Mouse (Mus musculus): ENCODE measurements around the gene A630023A22Rik.

Gene A630023A22Rik

GRCm38 (mm10) chr14:34102601-34103000 lies at the start of gene A630023A22Rik:
TSS of gene A630023A22Rik (minus strand) at chr14:34102754.
- DNase-seq (ENCODE audit: extremely low spot score, low read depth, low spot score), result no peak

DNA sequence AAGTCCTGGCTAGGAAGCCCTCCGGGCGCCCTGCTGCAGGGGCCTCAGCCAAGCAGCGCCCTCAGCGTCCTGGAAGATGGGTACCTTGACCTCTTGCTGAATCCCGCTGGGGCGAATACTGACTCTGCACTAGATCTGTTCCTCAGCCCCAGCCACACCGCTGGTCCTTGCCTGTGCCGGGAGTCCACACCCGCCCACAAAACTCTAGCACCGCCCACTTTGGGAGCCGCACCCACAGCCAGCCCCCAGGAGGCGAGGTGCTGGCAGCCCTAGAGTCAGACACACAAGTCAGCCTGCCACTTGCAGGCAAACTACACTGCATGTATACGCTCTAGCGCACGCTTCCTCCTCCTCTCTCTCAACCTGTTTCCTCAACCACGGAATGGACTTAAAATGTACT lies 49.8 kb upstream of the A630023A22Rik start, which contains the start of gene Npy4r:
Npy4r (minus strand) TSS at position 148 of the 400 bp plus-strand sequence.
- DNase-seq (ENCODE audit: extremely low spot score, low read depth, low spot score), result no peak

GRCm38 (mm10) chr14:34142915-34143314 lies 40.4 kb upstream of the A630023A22Rik start:
- DNase-seq (ENCODE audit: extremely low spot score, low read depth, low spot score), result no peak

DNA sequence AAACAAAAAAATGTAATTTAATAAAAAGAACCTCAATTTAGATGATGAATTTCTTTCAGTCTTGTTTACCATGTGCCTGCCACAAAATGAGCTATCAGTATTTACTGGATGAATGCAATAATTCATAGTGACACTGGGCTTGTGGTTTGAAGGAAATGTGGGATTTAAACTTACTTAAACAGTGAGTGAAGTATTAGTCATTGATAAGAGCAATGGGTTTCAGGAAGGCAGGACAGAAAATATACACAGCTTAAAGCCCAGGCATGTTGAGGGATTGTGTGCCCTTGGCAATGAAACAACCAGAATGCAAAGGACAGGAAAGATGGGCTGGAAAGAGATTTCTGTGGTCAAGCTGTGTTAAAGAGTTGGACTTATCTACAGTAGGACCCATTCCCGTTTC lies 39.8 kb upstream of the A630023A22Rik start:
- DNase-seq (ENCODE audit: extremely low spot score, low read depth, low spot score), result no peak

DNA sequence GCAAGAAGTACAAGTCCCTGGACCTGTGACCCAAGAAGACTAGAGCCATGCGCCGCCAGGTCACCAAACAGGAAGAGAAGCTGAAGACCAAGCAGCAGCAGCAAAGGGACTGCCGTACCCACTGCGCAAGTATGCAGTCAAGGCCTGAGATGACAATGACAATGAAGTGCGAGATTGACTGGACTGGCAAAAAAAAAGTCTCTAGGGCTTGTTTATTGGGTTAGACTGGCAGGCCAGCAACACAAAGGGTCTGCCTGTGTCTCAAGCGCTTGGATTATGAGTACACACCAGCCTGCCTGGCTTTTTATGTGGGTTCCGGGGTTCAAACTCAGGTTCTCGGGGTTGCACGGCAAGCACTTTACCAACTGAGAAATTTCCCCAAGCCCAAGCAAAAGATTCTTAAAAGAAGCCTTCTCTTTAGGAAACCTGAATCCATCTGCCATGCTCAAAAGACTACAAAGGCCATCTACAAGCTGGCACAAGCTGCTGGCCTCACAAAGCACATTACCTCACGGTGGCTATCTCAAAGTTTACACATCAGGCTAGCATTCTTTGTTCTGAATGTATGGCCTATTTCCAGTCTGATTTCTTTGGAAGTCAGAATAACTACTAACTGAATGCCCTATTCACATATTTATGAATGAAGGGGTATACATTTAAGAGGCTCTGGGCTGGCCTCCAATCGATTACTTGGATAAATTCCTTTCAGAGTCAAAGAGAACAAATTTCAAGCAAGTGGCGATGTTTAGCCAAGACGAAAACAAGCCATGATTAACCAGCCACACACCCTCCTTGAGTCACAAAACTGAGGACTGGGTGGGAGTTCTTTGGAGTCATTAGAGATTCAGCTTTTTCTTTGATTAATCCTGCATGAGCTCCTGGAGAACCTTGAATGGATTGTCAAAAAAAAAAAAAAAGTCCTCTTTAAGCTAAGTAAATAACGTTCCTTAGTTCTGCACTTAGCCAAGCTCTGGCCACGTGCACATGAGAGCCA lies 37.4 kb upstream of the A630023A22Rik start:
- DNase-seq (ENCODE audit: extremely low spot score, low read depth, low spot score), result no peak

DNA sequence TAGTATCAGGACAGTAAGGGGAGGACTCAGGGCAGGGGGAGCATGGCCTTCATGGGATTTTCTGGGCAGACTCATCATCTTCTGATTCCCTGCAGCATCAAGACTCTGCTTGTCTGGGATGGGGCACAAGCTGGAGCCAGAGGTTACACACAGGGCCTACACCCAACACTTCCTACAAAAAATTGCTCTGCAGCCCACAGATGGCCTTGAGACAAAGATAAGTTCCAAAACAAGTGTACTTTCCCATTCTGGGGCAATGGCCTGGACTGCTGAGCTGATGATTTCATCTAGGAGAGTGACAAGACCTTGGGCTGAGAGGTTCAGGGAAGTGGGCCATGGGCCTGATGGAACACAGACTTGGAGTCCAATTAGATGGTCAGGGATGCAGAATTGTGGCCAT lies 32.8 kb upstream of the A630023A22Rik start:
- DNase-seq (ENCODE audit: extremely low spot score, low read depth, low spot score), result no peak

GRCm38 (mm10) chr14:34131216-34131615 lies 28.7 kb upstream of the A630023A22Rik start:
- no peak for DNase-seq (ENCODE audit: extremely low spot score, low read depth, low spot score)

- no peak for DNase-seq (ENCODE audit: extremely low spot score, low read depth, low spot score)
Observed at GRCm38 (mm10) chr14:34121691-34122090, 19.1 kb upstream of the A630023A22Rik start.

GRCm38 (mm10) chr14:34120923-34121351 lies 18.4 kb upstream of the A630023A22Rik start:
- DNase-seq (ENCODE audit: extremely low spot score, low read depth, low spot score), result no peak

GRCm38 (mm10) chr14:34120016-34120910 lies 17.7 kb upstream of the A630023A22Rik start:
- DNase-seq (ENCODE audit: extremely low spot score, low read depth, low spot score), result no peak

GRCm38 (mm10) chr14:34119046-34119723 lies 16.6 kb upstream of the A630023A22Rik start:
- DNase-seq (ENCODE audit: extremely low spot score, low read depth, low spot score), result no peak

- DNase-seq (ENCODE audit: extremely low spot score, low read depth, low spot score), result no peak
Observed at GRCm38 (mm10) chr14:34114311-34114710, 11.8 kb upstream of the A630023A22Rik start.

DNA sequence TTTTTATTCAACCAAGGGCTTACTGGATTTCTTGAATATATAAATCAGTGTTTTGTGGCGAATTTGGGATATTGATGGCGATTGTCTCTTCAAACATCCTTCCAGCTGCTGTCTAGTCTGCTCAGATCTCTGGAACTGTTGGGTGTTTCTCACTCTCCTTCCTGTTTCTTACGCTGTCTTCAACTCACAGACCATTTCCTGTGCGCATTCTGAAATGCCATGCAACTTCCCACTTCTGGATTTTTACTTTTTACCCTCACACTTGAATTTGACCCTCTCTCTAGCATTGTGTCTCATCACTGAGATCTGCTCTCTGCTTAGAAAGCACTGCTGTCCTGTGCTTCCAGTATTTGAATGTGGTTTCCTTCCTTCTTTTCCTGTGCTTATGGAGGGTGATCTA lies 5.0 kb upstream of the A630023A22Rik start:
- DNase-seq (ENCODE audit: extremely low spot score, low read depth, low spot score), result no peak

GRCm38 (mm10) chr14:34106389-34107062 lies 4.0 kb upstream of the A630023A22Rik start:
- no peak for DNase-seq (ENCODE audit: extremely low spot score, low read depth, low spot score)

DNA sequence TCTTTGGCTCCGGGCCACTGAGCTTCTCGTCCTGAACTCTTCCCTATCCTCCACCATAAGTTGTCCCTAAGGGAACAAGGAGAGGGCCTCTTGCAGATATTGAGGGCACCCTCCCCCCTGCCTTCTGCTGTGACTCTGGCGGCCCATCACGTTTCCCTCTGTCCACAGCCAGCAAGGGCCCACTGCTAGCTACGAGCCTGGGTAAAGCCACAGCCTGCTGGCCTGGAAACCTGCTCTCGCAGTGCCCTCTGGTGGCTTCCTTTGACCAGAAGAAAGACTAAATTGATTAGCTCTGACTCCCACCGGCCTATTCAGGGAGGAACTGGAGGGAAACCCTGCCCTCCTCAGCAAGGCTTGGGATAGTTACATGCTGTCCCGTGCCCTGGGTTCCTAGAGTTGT lies 2.3 kb upstream of the A630023A22Rik start:
- DNase-seq (ENCODE audit: extremely low spot score, low read depth, low spot score), result peak; percentile 10

- DNase-seq (ENCODE audit: extremely low spot score, low read depth, low spot score), result no peak
Observed at GRCm38 (mm10) chr14:34103855-34104254, 1.3 kb upstream of the A630023A22Rik start.

GRCm38 (mm10) chr14:34096161-34096560 lies 6.4 kb downstream of the A630023A22Rik start:
- DNase-seq (ENCODE audit: extremely low spot score, low read depth, low spot score), result no peak

- DNase-seq (ENCODE audit: extremely low spot score, low read depth, low spot score), result no peak
Observed at GRCm38 (mm10) chr14:34092856-34093255, 9.7 kb downstream of the A630023A22Rik start.

DNA sequence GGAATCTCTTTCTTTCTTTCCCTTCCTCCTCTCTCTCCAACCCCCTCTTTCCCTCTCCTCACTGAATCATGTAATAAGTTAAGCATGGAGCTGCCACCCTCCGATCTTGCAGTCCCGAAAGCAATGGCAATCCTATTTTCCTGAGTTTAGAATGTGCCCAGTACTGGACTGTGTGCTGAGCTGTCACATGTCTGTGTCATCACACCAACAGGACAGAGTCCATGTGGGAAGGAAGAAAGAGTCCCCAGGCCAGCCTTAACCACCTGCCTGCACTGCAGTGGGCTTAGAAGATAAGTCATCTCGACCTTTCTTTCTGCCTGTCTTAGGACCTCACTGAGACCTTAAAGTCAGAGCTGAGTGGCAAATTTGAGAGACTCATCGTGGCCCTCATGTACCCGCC lies 11.1 kb downstream of the A630023A22Rik start:
- no peak for DNase-seq (ENCODE audit: extremely low spot score, low read depth, low spot score)

DNA sequence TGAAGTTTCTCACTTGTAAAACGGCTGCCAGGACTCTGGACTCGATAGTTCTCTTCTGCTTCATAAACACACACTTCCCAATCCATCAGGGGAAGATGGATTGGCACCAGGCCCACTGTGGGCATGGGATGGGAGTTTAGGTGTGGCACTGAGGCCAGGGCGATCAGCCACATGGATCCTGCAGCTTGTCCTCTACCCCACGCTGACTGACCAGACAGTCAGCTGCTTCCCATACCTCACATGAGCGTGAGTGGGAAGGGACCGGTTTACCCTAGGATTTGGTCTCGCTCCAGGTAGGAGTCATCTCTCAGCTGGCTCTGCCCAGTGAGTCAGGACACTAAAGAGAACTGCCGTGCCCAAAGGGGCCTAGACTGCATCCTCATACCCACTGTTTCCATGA lies 12.8 kb downstream of the A630023A22Rik start:
- DNase-seq (ENCODE audit: extremely low spot score, low read depth, low spot score), result no peak

Measured in hindlimb bud, embryonic 11.5 days (tissue).